Mouse (Mus musculus) hindbrain, embryonic 16.5 days (tissue): ENCODE results near the gene Tmem106a. TPM values are rescaled to one million over a fixed set of nuclear protein-coding genes. Genes with fewer than 3 reads are reported as not detected.
A peak's percentile ranks its signal among the peaks of the same experiment; 100 is the strongest.
"Not testable (repeated sequence)": the region's sequence is repeated elsewhere in the genome, so short reads cannot be mapped to it uniquely, and the experiment has no call there.

ENCODE experiments used
- ATAC-seq: fragments of 200-750 bp; cut with Nextera tagmentation; 2 replicates; pipeline ENCODE4 v1.8.0; 2017; ENCODE audit warnings: moderate TSS enrichment, moderate library complexity
- H3K27ac ChIP-seq: fragments of 300-500 bp; sonication (generic); 2 replicates; pipeline ENCODE4 v1.5.1; 2014; ENCODE audit warnings: low read depth, mild to moderate bottlenecking, control low read depth, low read length, moderate library complexity
- H3K27me3 ChIP-seq: fragments of 300-500 bp; sonication (generic); replicated peaks from 2 replicates; pipeline ENCODE4 v1.6.1; 2014; ENCODE audit warnings: low read length; ENCODE audit not compliant: control insufficient read depth, insufficient read depth
- H3K36me3 ChIP-seq: fragments of 300-500 bp; sonication (generic); 2 replicates; pipeline ENCODE4 v1.6.1; 2014; ENCODE audit warnings: mild to moderate bottlenecking, low read length, moderate library complexity, mixed read lengths; ENCODE audit not compliant: control insufficient read depth, insufficient read depth
- H3K4me1 ChIP-seq: fragments of 300-500 bp; sonication (generic); 2 replicates; pipeline ENCODE4 v1.6.1; 2014; ENCODE audit warnings: low read depth, low read length; ENCODE audit not compliant: control insufficient read depth, insufficient read depth
- H3K4me2 ChIP-seq: fragments of 300-500 bp; sonication (generic); 2 replicates; pipeline ENCODE4 v1.6.1; 2014; ENCODE audit warnings: mild to moderate bottlenecking, low read length, control low read depth, moderate library complexity
- H3K4me3 ChIP-seq: fragments of 300-500 bp; sonication (generic); 2 replicates; pipeline ENCODE4 v1.5.1; 2014; ENCODE audit warnings: mild to moderate bottlenecking, low read length, control low read depth, moderate library complexity
- H3K9ac ChIP-seq: fragments of 300-500 bp; sonication (generic); 2 replicates; pipeline ENCODE4 v1.6.1; 2014; ENCODE audit warnings: low read depth, mild to moderate bottlenecking, control low read depth, low read length, moderate library complexity
- H3K9me3 ChIP-seq: fragments of 300-500 bp; sonication (generic); 2 replicates; pipeline ENCODE4 v1.6.1; 2014; ENCODE audit warnings: mild to moderate bottlenecking, low read length, moderate library complexity; ENCODE audit not compliant: control insufficient read depth
- WGBS: fragments of 180-500 bp; shearing (Covaris S2); extraction: QIAGEN DNeasy Blood & Tissue Kit; methylation state at CpG from one replicate; pipeline ENCODE4 v1.1.7; 2014; 5-methylcytosine and 5-hydroxymethylcytosine counted together
- polyA plus RNA-seq: library from polyadenylated mRNA; unstranded; fragments of >200 nt; fragmentation: Nextera tagmentation; extraction: Ambion mirVana; gene quantifications from 2 replicates; pipeline ENCODE4 v1.2.1, GENCODE M21; 2015

Tmem106a gene
- polyA plus RNA-seq, 1 experiment from 2014 or later = 4.9 TPM

DNA sequence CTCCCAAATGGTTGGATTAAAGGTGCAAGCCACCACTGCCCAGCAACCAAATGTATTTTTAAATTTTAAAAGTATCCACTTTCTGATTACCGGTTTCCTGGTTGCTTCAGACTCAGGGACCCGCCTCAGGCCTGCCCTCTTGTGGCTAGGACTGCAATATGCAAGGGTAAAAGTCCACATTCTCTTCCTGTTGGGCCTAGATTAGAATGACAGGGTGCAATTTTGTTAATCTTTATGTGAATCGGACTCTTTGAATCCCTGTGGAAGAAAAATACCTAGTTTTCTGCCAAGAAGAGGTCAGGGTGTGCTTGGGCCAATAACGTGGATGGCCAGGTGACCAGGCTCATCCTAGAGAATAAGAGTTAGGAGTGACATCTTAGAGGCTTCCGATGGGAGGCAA is 7.4 kb downstream of the Tmem106a start:
- no peaks in the 10 kb centered on the region for H3K27me3 ChIP-seq
- 34% methylated on average over 5 of the region's 5 CpGs for WGBS
- no peak for ATAC-seq
- H3K9me3 ChIP-seq = no peaks in the 10 kb centered on the region
- H3K4me2 ChIP-seq = no peak overlapping the region
- no peak overlapping the region for H3K27ac ChIP-seq
- H3K4me1 ChIP-seq = no peaks in the 10 kb centered on the region
- H3K9ac ChIP-seq = no peak overlapping the region
- no peak overlapping the region for H3K4me3 ChIP-seq
- no peaks in the 10 kb centered on the region for H3K36me3 ChIP-seq

DNA sequence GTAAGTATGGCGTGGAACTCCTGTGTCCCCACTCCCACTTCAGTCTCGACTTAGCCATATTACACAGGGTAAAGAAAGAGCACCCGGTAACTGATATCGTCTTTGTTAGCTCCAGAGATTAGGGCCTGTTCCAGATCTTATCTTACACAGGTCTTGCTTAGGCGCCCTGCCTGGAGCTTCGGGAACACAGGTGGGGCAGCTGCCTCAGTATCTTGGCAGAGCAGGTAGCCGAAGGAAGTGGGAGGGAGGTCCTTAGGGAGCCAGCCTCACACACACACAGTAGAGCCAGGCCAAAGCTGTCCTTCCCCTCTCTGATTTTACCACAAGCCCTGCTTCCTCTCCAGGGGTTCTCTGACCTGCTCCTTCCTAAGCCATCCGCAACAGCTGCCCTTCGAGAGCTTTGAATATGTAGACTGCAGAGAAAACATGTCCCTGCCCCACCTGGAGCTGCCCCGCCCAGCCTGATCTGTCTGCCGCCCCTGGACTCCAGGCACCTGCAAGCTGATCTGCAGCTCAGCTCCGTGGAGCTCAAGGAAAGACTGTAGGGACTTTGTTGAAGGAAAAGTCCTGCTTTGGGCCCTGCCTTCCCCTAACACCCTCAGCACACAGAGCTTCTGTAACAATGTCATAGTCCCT is 8.1 kb downstream of the Tmem106a start:
- no peak for ATAC-seq
- Histone ChIP-seq H3K9ac (no peak overlapping the region), H3K36me3 (no peaks in the 10 kb centered on the region), H3K4me3 (no peak overlapping the region), H3K27me3 (no peaks in the 10 kb centered on the region), H3K4me2 (no peak overlapping the region), H3K9me3 (no peaks in the 10 kb centered on the region), H3K27ac (no peak overlapping the region), H3K4me1 (no peaks in the 10 kb centered on the region)
- WGBS = 77% methylated on average over 12 of the region's 12 CpGs

DNA sequence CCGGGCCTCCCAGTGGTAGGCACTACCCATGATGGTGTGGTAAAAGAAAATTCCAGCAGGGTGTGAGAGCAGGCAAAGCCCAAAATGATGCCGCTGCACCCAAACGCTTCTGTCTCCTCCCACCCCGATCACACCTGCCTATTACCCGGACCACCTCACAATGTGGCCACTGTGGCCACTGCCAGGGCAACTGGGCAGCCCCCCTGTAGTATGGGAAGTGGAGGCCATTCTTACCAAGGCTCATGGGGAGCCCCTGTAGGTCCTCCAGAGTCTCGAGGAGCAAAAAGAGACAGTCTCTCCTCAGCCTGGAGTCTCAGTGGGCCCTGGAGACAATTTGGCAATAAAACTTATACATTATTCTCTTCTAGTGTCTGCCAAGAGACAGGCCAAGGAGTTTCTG is 17.1 kb downstream of the Tmem106a start, which contains the start of gene Gm11634:
Gene Gm11634, minus strand, starts transcription at position 101 of the 400 bp plus-strand sequence.
- Histone ChIP-seq H3K9ac (no peak within 1 kb of the TSS), H3K36me3 (no peaks in the 10 kb centered on the region), H3K4me1 (no peaks in the 10 kb centered on the region), H3K27ac (no peak within 1 kb of the TSS), H3K9me3 (no peaks in the 10 kb centered on the region), H3K4me2 (no peak within 1 kb of the TSS), H3K4me3 (no peak within 1 kb of the TSS), H3K27me3 (no peaks in the 10 kb centered on the region; the same call in 1 of the 2 replicates)
- 78% methylated on average over 6 of the region's 6 CpGs for WGBS
- no peak for ATAC-seq

DNA sequence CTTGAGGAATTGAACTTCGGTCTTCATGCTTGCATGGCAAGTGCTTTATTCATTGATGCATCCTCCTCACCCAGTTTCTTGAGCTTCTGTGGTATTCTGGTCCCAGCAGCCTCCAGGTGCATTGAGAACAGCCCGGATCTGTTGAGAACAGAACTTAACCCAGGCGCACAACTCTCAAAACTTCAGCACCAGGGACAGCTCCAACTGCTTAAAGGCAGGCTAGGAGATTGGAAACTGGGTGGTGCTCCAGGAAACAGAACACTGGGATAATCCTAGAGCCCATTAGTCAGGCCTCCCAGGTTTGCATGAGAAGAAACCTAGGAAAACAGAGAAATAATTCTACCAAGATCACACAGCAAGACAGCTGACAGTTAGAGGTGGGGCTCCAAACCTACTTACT is 20.4 kb downstream of the Tmem106a start:
- Histone ChIP-seq H3K9ac (no peak overlapping the region), H3K27ac (no peak overlapping the region), H3K27me3 (no peaks in the 10 kb centered on the region; the same call in 1 of the 2 replicates), H3K4me3 (no peak overlapping the region), H3K36me3 (no peaks in the 10 kb centered on the region), H3K9me3 (no peaks in the 10 kb centered on the region), H3K4me2 (no peak overlapping the region), H3K4me1 (no peaks in the 10 kb centered on the region)
- no peak for ATAC-seq
- WGBS = 17% methylated on average over 3 of the region's 3 CpGs

DNA sequence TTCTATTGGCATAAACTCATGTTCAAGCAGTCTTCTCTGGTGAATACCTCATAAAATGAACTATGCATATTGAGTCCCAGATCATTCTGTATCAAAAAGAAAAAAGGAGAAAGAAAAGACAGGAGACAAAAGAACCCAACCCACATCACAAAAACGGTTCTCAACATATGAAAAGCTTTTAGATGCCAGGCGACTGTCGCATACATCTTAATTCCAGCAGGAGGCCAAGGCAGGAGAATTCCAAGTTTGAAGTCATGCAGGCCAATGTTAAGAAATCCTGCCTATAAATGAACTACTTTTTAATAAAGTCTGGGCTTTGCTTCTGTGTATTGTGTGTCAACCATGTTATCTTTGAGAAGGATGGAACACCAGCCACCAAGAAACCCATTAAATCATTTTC is 22.1 kb downstream of the Tmem106a start:
- no peak overlapping the region for H3K27ac ChIP-seq
- peak overlapping the region; percentile 44; the same call in 1 of the 2 replicates for H3K9ac ChIP-seq
- WGBS = 3% methylated on average over 3 of the region's 3 CpGs
- H3K4me1 ChIP-seq = no peaks in the 10 kb centered on the region
- no peak; the same call in 1 of the 2 replicates for ATAC-seq
- peak overlapping the region; percentile 37 for H3K4me3 ChIP-seq
- H3K27me3 ChIP-seq = no peaks in the 10 kb centered on the region; the same call in 1 of the 2 replicates
- no peaks in the 10 kb centered on the region for H3K36me3 ChIP-seq
- no peaks in the 10 kb centered on the region for H3K9me3 ChIP-seq
- peak overlapping the region; percentile 55 for H3K4me2 ChIP-seq

DNA sequence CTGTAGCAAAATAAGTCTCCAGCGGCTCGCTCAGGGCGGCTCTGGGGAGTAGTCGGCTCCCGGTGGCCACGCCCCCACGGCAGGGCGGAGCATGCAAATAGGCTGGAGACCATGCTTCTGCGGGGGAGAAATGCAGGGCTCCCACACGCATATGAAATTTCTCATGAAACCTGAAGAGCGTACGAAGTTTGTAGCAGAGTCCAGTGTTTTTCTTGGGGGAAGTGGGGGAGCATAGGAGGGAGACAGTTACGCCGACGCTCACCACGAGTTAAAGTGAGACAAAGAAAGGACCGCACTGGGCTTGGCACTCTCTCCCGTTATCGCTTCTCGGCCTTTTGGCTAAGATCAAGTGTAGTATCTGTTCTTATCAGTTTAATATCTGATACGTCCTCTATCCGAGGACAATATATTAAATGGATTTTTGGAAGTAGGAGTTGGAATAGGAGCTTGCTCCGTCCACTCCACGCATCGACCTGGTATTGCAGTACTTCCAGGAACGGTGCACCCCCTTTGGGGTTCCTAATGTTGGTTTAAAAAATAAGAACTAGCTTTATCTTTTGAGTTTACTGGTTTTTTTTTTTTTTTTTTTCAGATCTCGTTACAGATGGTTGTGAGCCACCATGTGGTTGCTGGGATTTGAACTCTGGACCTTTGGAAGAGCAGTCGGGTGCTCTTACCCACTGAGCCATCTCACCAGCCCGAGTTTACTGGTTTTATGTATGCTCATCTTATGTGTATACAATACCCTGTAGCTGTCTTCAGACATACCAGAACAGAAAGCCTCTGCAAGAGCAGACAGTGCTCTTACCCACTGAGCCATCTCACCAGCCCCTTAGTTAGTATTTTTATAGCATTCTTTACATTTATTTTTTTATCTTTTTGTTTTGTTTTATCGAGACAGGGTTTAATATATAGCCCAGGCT is 22.8 kb downstream of the Tmem106a start:
- peak overlapping the region; percentile 44; the same call in 1 of the 2 replicates for H3K9ac ChIP-seq
- H3K9me3 ChIP-seq, H3K27me3 ChIP-seq, H3K4me1 ChIP-seq, H3K36me3 ChIP-seq: not testable (repeated sequence)
- peak overlapping the region; percentile 55 for H3K4me2 ChIP-seq
- WGBS = 1% methylated on average over 30 of the region's 30 CpGs
- peak; percentile 85 for ATAC-seq
- H3K27ac ChIP-seq = peak overlapping the region; percentile 3; the same call in 1 of the 2 replicates
- H3K4me3 ChIP-seq = peak overlapping the region; percentile 37

DNA sequence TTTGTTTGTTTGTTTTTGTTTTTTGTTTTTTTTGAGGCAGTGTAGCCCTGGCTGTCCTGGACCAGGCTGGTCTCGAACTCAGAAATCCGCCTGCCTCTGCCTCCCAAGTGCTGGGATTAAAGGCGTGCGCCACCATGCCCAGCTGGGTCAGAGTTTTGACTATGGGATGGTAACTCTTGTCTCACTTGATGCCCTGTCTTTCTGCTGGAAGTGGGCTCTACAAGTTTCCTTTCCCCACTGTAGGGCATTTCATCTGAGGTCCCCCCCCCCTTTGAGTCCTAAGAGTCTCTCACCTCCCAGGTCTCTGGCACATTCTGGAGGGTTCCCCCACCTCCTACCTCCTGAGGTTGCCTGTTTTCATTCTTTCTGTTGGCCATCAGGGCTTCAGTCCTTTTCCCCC is 25.1 kb downstream of the Tmem106a start:
- H3K4me2 ChIP-seq, H3K27me3 ChIP-seq, H3K4me1 ChIP-seq, H3K4me3 ChIP-seq, H3K9me3 ChIP-seq, ATAC-seq, H3K36me3 ChIP-seq, H3K9ac ChIP-seq, H3K27ac ChIP-seq: not testable (repeated sequence)
- 93% methylated on average over 4 of the region's 4 CpGs for WGBS

DNA sequence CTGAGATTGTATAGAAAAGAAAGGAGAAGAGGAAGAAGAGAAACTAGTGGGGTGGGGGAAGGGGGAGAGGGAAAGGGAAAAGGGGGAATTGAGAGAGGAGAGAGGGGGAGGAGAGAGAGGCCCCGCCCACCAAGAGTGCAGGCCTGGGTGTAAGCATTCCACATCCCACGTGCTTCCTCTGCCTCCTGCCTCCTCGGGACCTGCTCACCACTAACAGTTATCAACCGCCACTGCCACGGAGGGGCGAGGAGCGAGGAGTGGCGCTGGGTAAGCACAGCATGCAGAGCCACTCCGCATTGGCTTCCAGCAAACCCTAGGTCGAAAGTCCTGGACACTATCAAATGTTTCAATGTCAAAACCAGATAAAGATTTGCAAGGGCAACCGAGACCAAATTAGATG is 28.4 kb downstream of the Tmem106a start:
- Histone ChIP-seq H3K4me3 (no peak overlapping the region), H3K9me3 (no peaks in the 10 kb centered on the region), H3K9ac (no peak overlapping the region), H3K36me3 (no peaks in the 10 kb centered on the region), H3K27ac (no peak overlapping the region), H3K27me3 (no peaks in the 10 kb centered on the region), H3K4me1 (no peaks in the 10 kb centered on the region), H3K4me2 (no peak overlapping the region)
- 40% methylated on average over 11 of the region's 11 CpGs for WGBS
- ATAC-seq = no peak

DNA sequence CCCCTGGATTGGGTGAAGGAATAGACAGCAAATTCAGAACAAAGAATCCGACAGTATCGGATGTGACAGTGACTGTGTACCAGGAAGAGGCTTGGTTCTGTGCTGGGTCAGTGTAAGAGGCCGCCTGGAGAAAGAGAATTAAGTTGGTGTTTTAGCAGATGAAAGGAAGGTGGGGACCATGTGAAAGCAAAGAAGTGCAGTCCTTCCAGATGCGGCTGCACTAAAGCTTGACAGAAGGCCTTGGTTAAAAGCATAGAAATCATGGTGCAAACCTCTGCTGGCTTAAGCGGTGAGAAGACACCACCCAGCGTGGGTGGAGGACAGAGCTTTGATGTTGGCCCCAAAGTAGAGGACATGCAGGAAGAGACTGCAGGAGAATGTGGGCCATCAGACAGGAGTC is 31.6 kb downstream of the Tmem106a start:
- Histone ChIP-seq H3K9me3 (no peaks in the 10 kb centered on the region), H3K9ac (no peak overlapping the region), H3K36me3 (no peaks in the 10 kb centered on the region), H3K4me1 (peaks cover 12% of the 10 kb centered on the region), H3K4me3 (no peak overlapping the region), H3K27me3 (no peaks in the 10 kb centered on the region), H3K27ac (no peak overlapping the region), H3K4me2 (no peak overlapping the region)
- WGBS = 84% methylated on average over 6 of the region's 6 CpGs
- ATAC-seq = no peak
